19 mouse cellular contexts compared by ENCODE assay signal in genomic region chr12:72564281-72564795, GRCm38 (mm10).
"Had no signal": no experiment of that assay in that cellular context is flagged by ENCODE, and none has a peak within 500 bp of the region (broad histone marks: within the 10 kb centered on the region; RNA-seq: fewer than 3 reads in every experiment).

No protein-coding gene starts in this region.

- DNase-seq: kidney, adult 2 months; kidney, postnatal 25 days; layer of hippocampus, adult 9-11 months; lung, embryonic 14.5 days; retina, postnatal 1 day; thymus, adult 2 months; thymus, postnatal 14 days had no signal

- H3K27me3 ChIP-seq: limb, embryonic 13.5 days; liver, embryonic 15.5 days; midbrain, embryonic 12.5 days; midbrain, embryonic 15.5 days; neural tube, embryonic 12.5 days; neural tube, embryonic 15.5 days had no signal

- H3K36me3 ChIP-seq: liver, embryonic 15.5 days; neural tube, embryonic 12.5 days had no signal

- H3K9ac ChIP-seq: limb, embryonic 13.5 days; liver, embryonic 15.5 days; lung, embryonic 14.5 days; midbrain, embryonic 12.5 days; midbrain, embryonic 15.5 days; neural tube, embryonic 12.5 days; neural tube, embryonic 15.5 days had no signal

- H3K4me3 ChIP-seq: layer of hippocampus, adult 2 months; limb, embryonic 10.5 days; limb, embryonic 13.5 days; liver, embryonic 15.5 days; midbrain, embryonic 12.5 days; midbrain, embryonic 15.5 days; neural tube, embryonic 12.5 days; neural tube, embryonic 15.5 days had no signal

- H3K4me1 ChIP-seq: limb, embryonic 10.5 days; limb, embryonic 13.5 days; liver, embryonic 15.5 days; midbrain, embryonic 12.5 days; midbrain, embryonic 15.5 days; neural tube, embryonic 12.5 days; neural tube, embryonic 15.5 days had no signal

- H3K4me2 ChIP-seq: limb, embryonic 13.5 days; liver, embryonic 15.5 days; lung, embryonic 14.5 days; midbrain, embryonic 12.5 days; midbrain, embryonic 15.5 days; neural tube, embryonic 12.5 days; neural tube, embryonic 15.5 days had no signal

- H3K27ac ChIP-seq: kidney, postnatal 0 days; layer of hippocampus, adult 2 months; limb, embryonic 10.5 days; limb, embryonic 13.5 days; liver, embryonic 15.5 days; macrophage; midbrain, embryonic 12.5 days; midbrain, embryonic 15.5 days; neural tube, embryonic 12.5 days; neural tube, embryonic 15.5 days had no signal

- H3K9me3 ChIP-seq: limb, embryonic 10.5 days; limb, embryonic 13.5 days; liver, embryonic 15.5 days; midbrain, embryonic 12.5 days; midbrain, embryonic 15.5 days; neural tube, embryonic 12.5 days; neural tube, embryonic 15.5 days had no signal

- ATAC-seq: intestine, postnatal 0 days; lung, postnatal 0 days; midbrain, embryonic 15.5 days had no signal
